Mouse (Mus musculus) spleen, adult 10 weeks (tissue): ENCODE results near the gene Ilf2. TPM values are rescaled to one million over a fixed set of nuclear protein-coding genes. Genes with fewer than 3 reads are reported as not detected.

ENCODE experiments used
- polyA plus RNA-seq: library from polyadenylated mRNA; stranded (reverse); fragments of 350-450 nt; fragmentation: Illumina TruSeq; extraction: RNeasy Lipid Tissue Mini Kit (QIAGEN cat#74804); gene quantifications from one replicate; pipeline ENCODE4 v1.2.3, GENCODE M21; 2015; ENCODE audit warnings: low replicate concordance; ENCODE audit not compliant: insufficient read depth

Gene Ilf2
- 92.2 TPM for polyA plus RNA-seq

DNA sequence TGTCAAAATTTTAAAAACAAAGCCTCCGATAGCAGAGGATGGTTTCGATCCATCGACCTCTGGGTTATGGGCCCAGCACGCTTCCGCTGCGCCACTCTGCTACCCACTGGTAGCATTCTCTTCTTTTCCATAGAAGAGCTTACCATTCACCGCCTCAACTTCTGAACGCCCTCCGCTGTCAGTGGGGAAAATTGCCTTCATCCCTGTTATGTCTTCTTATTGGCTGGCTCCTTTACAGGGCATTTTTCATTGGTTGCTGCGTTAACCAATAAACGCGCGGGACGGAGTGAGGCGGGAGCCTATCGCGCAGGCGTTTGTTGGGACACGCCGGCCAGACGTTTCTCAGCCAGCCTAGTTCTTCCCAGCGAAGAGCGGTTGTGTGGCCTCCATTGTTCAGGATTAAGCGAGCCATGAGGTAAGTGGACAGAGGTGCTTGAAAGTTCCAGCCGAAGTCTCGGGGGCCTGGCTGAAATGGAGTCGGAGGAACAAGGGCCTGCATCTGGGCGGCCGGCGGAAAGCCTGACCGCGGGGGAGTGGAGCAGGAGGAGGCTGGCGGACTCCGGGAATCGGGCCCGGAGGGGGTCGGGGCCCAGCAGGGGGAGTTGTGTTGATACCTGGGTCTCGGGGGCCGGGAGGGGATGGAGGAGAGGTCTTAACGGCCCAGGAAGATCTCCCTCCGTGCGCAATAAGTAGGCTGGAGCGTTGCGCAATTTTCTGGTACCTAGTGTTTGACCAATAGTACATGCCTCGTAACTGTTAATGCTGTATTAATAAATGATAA is at the start of gene Ilf2:
Gene Ilf2 (plus strand): TSS at position 296 of the 781 bp plus-strand sequence.

DNA sequence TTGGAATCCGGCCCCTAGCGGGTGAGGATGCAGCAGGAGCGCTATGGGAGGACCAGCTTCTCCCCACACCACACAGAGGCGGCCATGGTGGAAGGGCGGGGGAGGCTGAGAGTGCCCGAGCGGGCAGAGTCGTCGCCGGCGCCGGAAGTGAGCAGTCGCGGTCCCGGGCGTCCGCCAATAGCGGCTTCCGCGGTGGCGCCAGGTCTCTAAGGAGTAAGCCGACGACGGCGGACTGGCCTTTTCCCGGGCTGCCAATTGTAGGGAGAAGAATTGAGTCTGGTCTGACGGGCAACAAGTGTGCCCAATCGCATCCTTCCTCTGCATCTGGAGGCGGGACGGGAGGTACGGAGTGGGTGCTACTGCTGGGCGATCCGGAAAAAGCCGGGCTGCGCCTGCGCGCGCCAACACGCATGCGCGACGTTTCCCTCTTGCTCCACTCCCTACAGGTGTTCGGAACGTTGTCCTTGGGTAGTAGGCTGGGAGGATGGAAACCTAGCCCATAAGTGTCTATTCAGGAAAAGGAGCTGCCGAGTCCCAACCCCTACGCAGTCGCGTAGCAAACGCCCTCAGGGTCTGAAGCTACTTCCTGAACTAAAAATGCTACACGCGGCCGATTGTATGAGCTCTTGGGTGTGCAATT is 42.4 kb upstream of the Ilf2 start, which contains the start of gene Ints3:
Gene Ints3 (minus strand): TSS at position 242 of the 640 bp plus-strand sequence.

DNA sequence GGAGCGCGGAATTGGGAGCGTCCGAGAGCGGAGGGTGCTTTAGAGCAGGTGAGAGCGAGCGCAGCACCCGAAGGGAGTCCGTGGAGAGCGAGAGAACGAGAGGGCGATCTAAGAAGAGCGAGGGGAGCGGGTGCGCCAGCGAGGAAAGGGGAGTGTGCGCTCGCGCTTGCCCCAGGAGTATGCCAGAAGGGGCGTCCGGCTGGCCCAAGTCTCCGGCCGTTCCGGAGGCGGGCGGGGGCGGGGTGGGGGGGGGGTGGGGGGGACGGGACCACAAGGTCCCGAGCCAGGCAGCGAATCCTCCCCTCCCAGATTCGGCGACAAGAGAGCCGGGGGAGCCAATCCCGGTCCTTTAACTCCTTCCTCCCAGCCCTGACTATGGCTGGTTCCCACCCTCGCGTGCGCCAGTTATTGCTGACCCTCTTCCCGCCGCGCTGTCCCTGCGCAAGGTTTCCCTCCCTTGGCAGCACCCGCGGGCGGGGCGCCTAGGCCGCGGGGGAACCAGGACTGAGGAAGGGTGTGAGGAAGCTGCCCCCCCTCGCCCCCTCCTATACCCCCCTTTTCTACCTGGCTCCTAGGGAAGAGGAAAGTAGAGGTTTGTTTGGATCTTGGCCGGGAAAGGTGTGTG is 10.1 kb upstream of the Ilf2 start, which contains the start of gene Npr1:
Gene Npr1 (minus strand): TSS at position 181 of the 625 bp plus-strand sequence.

DNA sequence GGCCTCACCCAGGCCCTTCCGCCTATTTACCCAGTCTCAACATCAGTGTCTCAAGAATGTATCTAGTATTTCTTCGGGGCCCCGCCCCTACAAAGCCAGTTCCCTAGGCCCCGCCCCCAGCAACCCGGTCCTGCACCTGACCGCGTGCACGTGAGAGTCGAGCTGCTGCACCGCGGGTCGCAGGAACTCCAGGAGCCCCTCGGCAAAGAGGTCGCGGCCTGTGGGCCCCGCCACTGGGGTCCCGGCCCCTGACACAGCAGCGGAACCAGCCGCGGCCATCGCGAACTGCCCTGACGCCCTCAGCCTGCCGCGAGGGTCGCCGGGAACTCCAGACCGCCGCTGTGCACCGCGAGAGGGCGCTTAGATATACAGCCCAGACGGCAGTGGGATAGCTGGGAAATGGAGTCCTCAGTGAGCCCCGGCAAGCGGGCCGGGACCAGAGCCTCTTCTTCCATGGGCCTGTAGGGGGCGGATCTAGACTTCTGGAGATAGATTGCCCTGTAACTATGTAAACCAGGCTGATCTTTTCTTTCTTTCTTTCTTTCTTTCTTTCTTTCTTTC is 14.8 kb downstream of the Ilf2 start, which contains the start of gene Snapin:
Gene Snapin (minus strand): TSS at position 338 of the 561 bp plus-strand sequence.

DNA sequence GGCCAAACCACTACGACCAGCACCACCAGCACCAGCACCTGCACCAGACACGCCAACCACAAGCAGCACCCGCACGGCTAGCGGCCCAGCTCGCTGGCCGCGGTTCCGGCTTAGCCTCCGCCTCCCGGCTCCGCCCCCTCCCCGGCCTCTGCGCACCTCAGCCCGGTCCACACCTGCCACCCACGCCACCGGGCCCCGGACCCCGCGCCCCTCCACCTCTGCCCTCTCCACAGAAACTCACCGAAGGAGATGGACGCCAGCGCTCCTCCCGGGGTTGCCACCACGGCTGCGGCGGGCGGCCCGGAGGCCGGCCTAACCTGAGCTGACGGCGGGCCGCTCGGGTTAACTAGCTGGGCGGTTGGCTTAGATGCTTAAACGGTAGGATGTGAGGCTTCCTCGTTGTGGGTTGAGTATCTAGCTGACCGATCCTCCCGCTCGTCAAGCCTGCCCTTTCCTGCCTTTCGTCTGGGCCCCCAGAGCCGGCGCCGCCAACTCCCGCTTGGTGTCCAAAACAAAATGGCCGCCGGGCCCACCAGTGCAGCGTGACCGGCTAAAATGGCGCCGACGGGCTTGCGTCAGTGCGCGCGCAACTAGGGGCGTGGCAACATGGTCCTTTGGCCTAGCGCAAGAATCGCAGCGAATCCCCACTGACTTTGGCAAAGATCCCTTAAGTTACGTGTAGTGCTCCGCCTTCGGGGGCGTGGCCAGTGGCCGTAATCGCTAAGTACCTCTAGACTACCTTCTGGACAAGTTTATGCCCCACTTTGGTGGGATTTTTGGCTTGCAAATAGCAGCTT is 33.2 kb downstream of the Ilf2 start, which contains the start of gene Chtop:
Gene Chtop (minus strand): TSS at position 549 of the 797 bp plus-strand sequence.

DNA sequence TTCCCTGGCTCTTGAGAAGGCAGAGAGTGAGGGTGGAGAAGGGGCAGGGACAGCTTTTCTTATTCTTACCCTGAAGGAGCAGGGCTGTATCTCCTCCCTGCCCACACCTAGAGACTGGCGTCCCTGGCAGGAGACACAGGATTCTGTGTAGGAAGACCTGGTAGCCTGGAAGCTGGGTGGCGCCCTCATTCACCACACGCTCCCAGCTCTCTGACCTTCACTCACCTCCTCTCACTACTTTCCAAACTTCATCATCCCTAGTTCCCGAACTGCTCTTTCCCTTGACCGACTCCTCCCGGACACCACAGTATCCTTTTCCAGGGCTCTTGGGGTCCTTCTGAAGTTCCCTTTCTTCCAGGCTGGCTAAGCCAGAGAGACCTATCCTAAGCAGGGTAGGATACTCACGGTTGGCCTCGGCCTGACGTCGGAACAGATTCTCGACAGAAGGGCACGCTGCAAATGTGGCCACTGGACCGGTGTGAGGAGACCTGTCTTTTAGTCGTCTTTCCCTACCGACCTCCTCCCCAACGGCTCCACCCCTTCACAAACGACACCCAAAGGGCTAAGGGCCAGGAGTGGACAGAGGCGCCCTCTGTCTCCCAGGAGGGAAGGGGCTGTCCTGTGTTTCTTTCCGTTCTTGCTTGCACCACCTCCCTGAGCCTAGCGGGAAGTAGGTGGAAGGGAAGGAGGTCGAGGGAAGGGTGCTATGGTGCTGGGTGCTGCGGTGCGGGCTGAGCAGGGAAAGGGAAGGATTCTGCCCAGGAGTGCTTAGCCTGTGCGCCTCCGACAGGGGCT is 38.1 kb downstream of the Ilf2 start, which contains the start of the genes S100a1 and S100a13:
Gene S100a1 (minus strand): TSS at position 597 of the 795 bp plus-strand sequence.
Gene S100a13 (plus strand): TSS at position 640 of the 795 bp plus-strand sequence.

DNA sequence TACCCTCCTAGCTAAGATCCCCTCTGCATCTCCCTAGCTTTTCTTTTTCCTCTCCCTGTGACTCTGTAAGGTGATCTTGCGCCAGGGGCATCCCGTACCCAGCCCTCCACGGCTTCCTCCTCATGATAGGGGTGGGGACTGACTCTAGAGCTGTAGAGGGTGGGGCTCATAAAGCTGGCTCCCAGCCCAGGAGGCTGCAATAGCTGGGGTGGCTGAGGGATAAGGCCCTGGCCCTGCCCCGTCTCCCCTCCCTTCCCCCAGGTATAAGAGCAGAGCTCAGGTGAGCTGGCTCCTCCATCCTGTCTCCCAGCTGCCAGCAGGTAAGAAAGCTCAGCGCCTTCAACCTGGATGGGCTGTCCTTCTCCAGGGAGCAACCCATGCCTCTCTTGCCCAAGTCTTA is 50.7 kb downstream of the Ilf2 start, which contains the start of gene S100a14:
Gene S100a14 (plus strand): TSS at position 277 of the 400 bp plus-strand sequence.

DNA sequence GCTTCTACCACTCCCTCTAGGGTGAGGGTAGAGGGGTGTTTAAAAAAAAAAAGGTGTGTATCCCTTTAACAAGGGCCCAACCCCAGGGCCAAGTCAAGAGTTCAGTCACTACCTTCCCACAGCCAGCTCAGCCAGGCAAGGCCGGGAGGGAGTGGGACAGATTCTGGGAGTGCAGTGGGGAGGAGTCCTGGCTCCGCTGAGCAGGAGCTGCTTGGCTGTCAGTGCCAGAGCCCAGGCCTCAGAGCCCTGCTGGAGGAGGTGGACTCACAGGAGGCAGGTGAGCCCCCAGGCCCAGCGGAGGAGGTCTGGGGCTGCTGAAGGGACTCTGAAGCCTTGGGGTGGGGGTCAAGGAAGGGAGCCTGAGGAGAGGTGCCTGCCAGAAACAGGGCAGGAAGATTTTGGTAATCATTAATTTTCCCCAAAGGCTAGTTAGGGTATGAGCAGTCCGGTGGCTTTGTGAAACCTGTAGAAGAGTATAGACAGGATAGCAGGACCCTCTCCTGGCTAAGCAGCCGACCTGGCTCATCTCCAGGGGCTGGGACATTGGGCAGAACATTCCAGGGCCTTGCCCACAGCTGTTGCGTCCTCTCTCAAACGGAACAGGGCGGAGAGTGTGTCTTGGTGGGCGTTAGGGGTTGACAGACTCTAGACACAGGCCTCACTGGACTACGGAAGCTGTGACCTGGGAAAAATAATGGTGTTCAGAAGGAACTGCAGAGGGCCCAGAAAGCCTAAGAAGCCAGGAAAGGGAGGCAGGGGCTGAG is 61.4 kb downstream of the Ilf2 start, which contains the start of gene S100a16:
Gene S100a16 (plus strand): TSS at position 114 of the 764 bp plus-strand sequence.

Other genes with a start within 250 kb of the Ilf2 start
- 132 TPM for gene Jtb, start 244.5 kb upstream of the Ilf2 start, polyA plus RNA-seq
- gene Creb3l4, start 232.6 kb upstream of the Ilf2 start, polyA plus RNA-seq, result 0.46 TPM
- 66.4 TPM for gene Slc39a1, start 228.0 kb upstream of the Ilf2 start, polyA plus RNA-seq
- gene Crtc2, start 222.0 kb upstream of the Ilf2 start, polyA plus RNA-seq, result 98.9 TPM
- gene Dennd4b, start 210.9 kb upstream of the Ilf2 start, polyA plus RNA-seq, result 39.4 TPM
- 33.2 TPM for gene Gatad2b, start 182.9 kb upstream of the Ilf2 start, polyA plus RNA-seq
- gene Slc27a3, start 86.2 kb upstream of the Ilf2 start, polyA plus RNA-seq, result 3.6 TPM
- gene Ints3, start 42.5 kb upstream of the Ilf2 start, polyA plus RNA-seq, result 30.3 TPM
- 11.0 TPM for gene Npr1, start 10.3 kb upstream of the Ilf2 start, polyA plus RNA-seq
- gene Snapin, start 14.9 kb downstream of the Ilf2 start, polyA plus RNA-seq, result 82.6 TPM
- gene Chtop, start 33.4 kb downstream of the Ilf2 start, polyA plus RNA-seq, result 185 TPM
- 21.1 TPM for gene S100a1, start 38.3 kb downstream of the Ilf2 start, polyA plus RNA-seq
- 60.2 TPM for gene S100a13, start 38.3 kb downstream of the Ilf2 start, polyA plus RNA-seq
- gene S100a14, start 50.7 kb downstream of the Ilf2 start, polyA plus RNA-seq, result 0.93 TPM
- 14.6 TPM for gene S100a16, start 61.1 kb downstream of the Ilf2 start, polyA plus RNA-seq
- gene S100a3, start 84.5 kb downstream of the Ilf2 start, polyA plus RNA-seq, result 0.79 TPM
- gene S100a2, start 114.1 kb downstream of the Ilf2 start, polyA plus RNA-seq, result not detected
- gene Gm42674, start 125.8 kb downstream of the Ilf2 start, polyA plus RNA-seq, result not detected
- gene S100a4, start 127.6 kb downstream of the Ilf2 start, polyA plus RNA-seq, result 475 TPM
- gene S100a5, start 132.4 kb downstream of the Ilf2 start, polyA plus RNA-seq, result not detected
- gene S100a6, start 136.8 kb downstream of the Ilf2 start, polyA plus RNA-seq, result 257 TPM
- not detected for gene S100a7a, start 177.9 kb downstream of the Ilf2 start, polyA plus RNA-seq
- 428 TPM for gene S100a8, start 192.9 kb downstream of the Ilf2 start, polyA plus RNA-seq
- gene S100a9, start 219.6 kb downstream of the Ilf2 start, polyA plus RNA-seq, result 552 TPM